Comparison of ENCODE assay signal across 8 mouse cellular contexts in genomic region chr7:112180235-112180705, GRCm38 (mm10). TPM values are rescaled to one million over a fixed set of nuclear protein-coding genes. Genes with fewer than 3 reads are reported as not detected.
DNase-seq lines count a peak whose midpoint lies in the region; ATAC-seq lines count a peak whose summit lies in the region.

No protein-coding gene starts in this region.

- no peaks in the 10 kb centered on the region for H3K9me3 ChIP-seq in intestine, embryonic 16.5 days (ENCODE audit: control insufficient read depth, low read length)
- H3K9me3 ChIP-seq in midbrain, embryonic 10.5 days (replicated peaks) = no peaks in the 10 kb centered on the region

- no peak overlapping the region for H3K4me3 ChIP-seq in intestine, embryonic 16.5 days (ENCODE audit: low read length)
- H3K4me3 ChIP-seq in midbrain, embryonic 10.5 days = peak overlapping the region; percentile 34

- H3K4me1 ChIP-seq in intestine, embryonic 16.5 days (ENCODE audit: control insufficient read depth, insufficient read depth, low read length) = peaks cover 4% of the 10 kb centered on the region; the same call in 1 of the 2 replicates
- H3K4me1 ChIP-seq in midbrain, embryonic 10.5 days = peaks cover 4% of the 10 kb centered on the region

- H3K9ac ChIP-seq in intestine, embryonic 16.5 days (ENCODE audit: low read depth, low read length) = peak overlapping the region; percentile 1; the same call in 1 of the 2 replicates

- H3K27me3 ChIP-seq in intestine, embryonic 16.5 days (replicated peaks; ENCODE audit: control insufficient read depth, insufficient read depth, low read length) = no peaks in the 10 kb centered on the region
- H3K27me3 ChIP-seq in midbrain, embryonic 10.5 days (ENCODE audit: low read depth, poor library complexity, severe bottlenecking) = no peaks in the 10 kb centered on the region

- H3K36me3 ChIP-seq in intestine, embryonic 16.5 days (ENCODE audit: control insufficient read depth, insufficient read depth, low read length) = no peaks in the 10 kb centered on the region
- H3K36me3 ChIP-seq in midbrain, embryonic 10.5 days = no peaks in the 10 kb centered on the region

- 0 out of 2 replicates have a peak overlapping the region, but pooled peaks have one; percentile 17 for H3K4me2 ChIP-seq in intestine, embryonic 16.5 days (ENCODE audit: low read depth, low read length)

- WGBS in intestine, embryonic 16.5 days = 9% methylated on average over 9 of the region's 10 CpGs
- WGBS in midbrain, embryonic 10.5 days = 20% methylated on average over 9 of the region's 10 CpGs

- H3K27ac ChIP-seq in intestine, embryonic 16.5 days (ENCODE audit: low read length) = no peak overlapping the region
- peak overlapping the region; percentile 75 for H3K27ac ChIP-seq in midbrain, embryonic 10.5 days (replicated peaks)

- intact Hi-C loops in left cerebral cortex, postnatal 25 days (cut with DNase I) = loop anchor here (1.0 kb wide), 2 partner anchors 57 to 95 kb away; no protein-coding TSS in a partner anchor

- ATAC-seq in intestine, embryonic 16.5 days = peak; percentile 78

- DNase-seq in adrenal gland, adult 18-20 months (ENCODE audit: low spot score in 2 of 2) = peak; percentile 79 to 82
- DNase-seq in embryo, embryonic 11 days = peak; percentile 90
- peak; percentile 75 to 83 for DNase-seq in gastrocnemius, postnatal 4 days (ENCODE audit: low spot score in 2 of 2)
- DNase-seq in left cerebral cortex, postnatal 25 days (ENCODE audit: low spot score in 2 of 2) = peak; percentile 88 to 91
- DNase-seq in midbrain, embryonic 10.5 days (ENCODE audit: low spot score) = peak; percentile 85
- peak; percentile 86 for DNase-seq in right cerebral cortex, postnatal 4 days
- DNase-seq in yolk sac, embryonic 10.5 days (ENCODE audit: low spot score) = peak; percentile 66

RNA-seq across cellular contexts. Expression of gene Dkk3, which starts 21.4 kb away (rescaled TPM):
- total RNA-seq in adrenal gland, adult 18-20 months (2021) = 10 to 100 TPM; 19.0 to 20.1 TPM
- 10 to 100 TPM; 15.8 to 20.6 TPM for total RNA-seq in gastrocnemius, postnatal 4 days (2021)
- polyA plus RNA-seq in intestine, embryonic 16.5 days (2015; fragmentation: Nextera tagmentation; extraction: Ambion mirVana) = 26.1 and 26.7 TPM in 2 replicates
- 100 to 1,000 TPM; 117 to 160 TPM for total RNA-seq in left cerebral cortex, postnatal 25 days (2021)
- polyA plus RNA-seq in midbrain, embryonic 10.5 days (2016; fragmentation: Nextera tagmentation; extraction: Ambion mirVana) = 12.9 and 14.6 TPM in 2 replicates

RNA-seq across cellular contexts. Expression of gene Mical2, which starts 45.4 kb away (rescaled TPM):
- total RNA-seq in adrenal gland, adult 18-20 months (2021) = 10 to 100 TPM in 1 of 2 experiments, 1 to 10 TPM in 1; 9.1 to 17.9 TPM
- 10 to 100 TPM; 18.5 to 20.7 TPM for total RNA-seq in gastrocnemius, postnatal 4 days (2021)
- polyA plus RNA-seq in intestine, embryonic 16.5 days (2015; fragmentation: Nextera tagmentation; extraction: Ambion mirVana) = 18.3 and 19.0 TPM in 2 replicates
- total RNA-seq in left cerebral cortex, postnatal 25 days (2021) = 100 to 1,000 TPM; 610 to 744 TPM
- 0.78 and 1.3 TPM in 2 replicates for polyA plus RNA-seq in midbrain, embryonic 10.5 days (2016; fragmentation: Nextera tagmentation; extraction: Ambion mirVana)

Comparison
In these comparisons a context has a peak if more than half of its experiments do, and no peak if none do; other contexts are left out.
1. RNA of gene Dkk3, which starts 21.4 kb away (total RNA-seq): 117 to 160 TPM in left cerebral cortex, postnatal 25 days; 15.8 to 20.6 TPM in gastrocnemius, postnatal 4 days and 19.0 to 20.1 TPM in adrenal gland, adult 18-20 months; every median in the first group is over 4 times any median in the second.
2. RNA of gene Mical2, which starts 45.4 kb away (total RNA-seq): 610 to 744 TPM in left cerebral cortex, postnatal 25 days; 18.5 to 20.7 TPM in gastrocnemius, postnatal 4 days and 9.1 to 17.9 TPM in adrenal gland, adult 18-20 months; every median in the first group is over 10 times any median in the second.
3. Peak in every context shown above with its lines, with median percentiles within 50 percentile points of each other: DNase-seq.